Mouse (Mus musculus): ENCODE data around the gene Npr1.

- TF ChIP-seq ZNF384 (IDR thresholded peaks at IDR 0.05; ENCODE audit: low read depth, low read length) (no peak), ZC3H11A (IDR thresholded peaks at IDR 0.05; ENCODE audit: borderline replicate concordance, low read depth, low read length) (no peak), MAFK (IDR thresholded peaks at IDR 0.05; ENCODE audit: insufficient read depth, low read depth, low read length) (no peak), HCFC1 (IDR thresholded peaks at IDR 0.05; ENCODE audit: borderline replicate concordance, insufficient read depth, low read length) (no peak), CHD2 (IDR thresholded peaks at IDR 0.05; ENCODE audit: low read depth, low read length) (no peak)
Measured at GRCm38 (mm10) chr3:90443977-90444376, 21.7 kb downstream of the Npr1 start.
